Mouse (Mus musculus) cortical plate, adult 2 months (tissue): ENCODE results near the gene Pkd2l1. TPM values are rescaled to one million over a fixed set of nuclear protein-coding genes. Genes with fewer than 3 reads are reported as not detected.

Experiments used
- H3K27ac ChIP-seq: fragments of 200-500 bp; 2 replicates; pipeline ENCODE4 v1.5.1; 2012; ENCODE audit warnings: low read length, control low read depth, inconsistent platforms; ENCODE audit not compliant: insufficient read depth
- H3K4me1 ChIP-seq: fragments of 200-500 bp; 2 replicates; pipeline ENCODE4 v1.6.1; 2011; ENCODE audit warnings: low read length; ENCODE audit not compliant: control insufficient read depth, insufficient read depth
- H3K4me3 ChIP-seq: fragments of 200-500 bp; 2 replicates; pipeline ENCODE4 v1.5.1; 2011; ENCODE audit warnings: mild to moderate bottlenecking, low read length, control low read depth; ENCODE audit not compliant: insufficient read depth
- CTCF ChIP-seq: fragments of 200-500 bp; IDR thresholded peaks from 2 replicates; pipeline ENCODE4 v1.5.1; 2011; ENCODE audit warnings: mild to moderate bottlenecking, control low read depth, low read length; ENCODE audit not compliant: insufficient read depth; ENCODE audit errors: extremely low read depth
- POLR2A ChIP-seq: fragments of 200-500 bp; IDR thresholded peaks from 2 replicates; pipeline ENCODE4 v1.6.1; 2011; ENCODE audit warnings: mild to moderate bottlenecking, low read length, control low read depth; ENCODE audit not compliant: insufficient read depth; ENCODE audit errors: extremely low read depth
- polyA plus RNA-seq: library from polyadenylated mRNA; depleted of rRNA; stranded (reverse); fragments of >200 nt; gene quantifications from 2 replicates; pipeline ENCODE4 v1.2.3, GENCODE M21; 2012

The Pkd2l1 gene
- polyA plus RNA-seq, 1 experiment = 1.5 TPM

DNA sequence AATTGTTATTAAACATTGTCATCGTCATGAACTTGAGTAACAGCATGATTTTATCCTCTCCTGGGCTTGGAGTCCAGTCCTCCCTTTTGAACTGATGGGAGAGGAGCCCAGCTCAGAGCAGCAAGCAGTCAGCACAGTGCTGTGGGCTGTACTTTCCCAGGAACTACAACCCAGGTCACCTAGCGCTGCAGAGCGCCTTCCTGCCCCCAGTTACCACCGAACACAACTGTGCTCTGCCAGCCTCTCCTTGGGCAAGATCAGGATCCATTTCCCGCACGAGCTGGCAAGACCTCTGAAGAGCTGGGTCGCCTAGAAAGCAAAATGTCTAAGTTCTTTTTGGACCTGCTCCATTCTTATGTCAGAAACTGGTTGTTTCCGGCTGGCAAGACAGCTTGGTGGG, 17.4 kb downstream of the Pkd2l1 start:
- no peak for TF ChIP-seq CTCF
- TF ChIP-seq POLR2A = no peak
- Histone ChIP-seq H3K27ac (no peak overlapping the region), H3K4me1 (no peaks in the 10 kb centered on the region)

GRCm38 (mm10) chr19:44161515-44161914, 30.7 kb downstream of the Pkd2l1 start:
- H3K27ac ChIP-seq = no peak overlapping the region
- no peak overlapping the region for H3K4me3 ChIP-seq
- TF ChIP-seq POLR2A = no peak
- TF ChIP-seq CTCF = peak; percentile 42; the same call in 1 of the 2 replicates
- no peaks in the 10 kb centered on the region for H3K4me1 ChIP-seq

More for the DNA sequence above, 17.4 kb downstream of the Pkd2l1 start:
- no peak overlapping the region for H3K4me3 ChIP-seq

- H3K4me1 ChIP-seq = no peaks in the 10 kb centered on the region
- no peak overlapping the region for H3K4me3 ChIP-seq
- TF ChIP-seq POLR2A (no peak), CTCF (no peak)
- H3K27ac ChIP-seq = no peak overlapping the region
Observed at GRCm38 (mm10) chr19:44159386-44159785, 32.9 kb downstream of the Pkd2l1 start.

DNA sequence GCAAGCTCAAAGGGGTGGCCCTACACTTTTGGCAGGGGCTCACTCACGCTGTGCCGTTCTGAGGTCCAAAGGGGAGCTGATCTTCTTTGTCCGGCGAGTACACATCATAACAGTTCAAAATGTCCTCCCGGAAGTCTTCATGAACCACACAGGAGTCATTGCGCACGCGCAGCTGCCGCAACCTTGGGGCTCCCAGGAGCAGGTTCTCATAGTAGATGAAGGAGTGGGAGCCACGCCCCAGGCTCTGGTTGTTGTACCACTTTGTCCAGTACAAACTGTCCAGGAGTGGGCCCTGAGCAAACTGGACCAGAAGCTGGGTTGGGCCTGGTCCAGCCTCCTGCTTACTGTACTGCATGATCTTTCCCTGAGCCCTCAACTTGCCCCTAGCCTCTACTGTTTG, 35.2 kb downstream of the Pkd2l1 start:
- Histone ChIP-seq H3K27ac (no peak overlapping the region), H3K4me3 (no peak overlapping the region), H3K4me1 (no peaks in the 10 kb centered on the region)
- TF ChIP-seq POLR2A = no peak
- TF ChIP-seq CTCF = no peak

DNA sequence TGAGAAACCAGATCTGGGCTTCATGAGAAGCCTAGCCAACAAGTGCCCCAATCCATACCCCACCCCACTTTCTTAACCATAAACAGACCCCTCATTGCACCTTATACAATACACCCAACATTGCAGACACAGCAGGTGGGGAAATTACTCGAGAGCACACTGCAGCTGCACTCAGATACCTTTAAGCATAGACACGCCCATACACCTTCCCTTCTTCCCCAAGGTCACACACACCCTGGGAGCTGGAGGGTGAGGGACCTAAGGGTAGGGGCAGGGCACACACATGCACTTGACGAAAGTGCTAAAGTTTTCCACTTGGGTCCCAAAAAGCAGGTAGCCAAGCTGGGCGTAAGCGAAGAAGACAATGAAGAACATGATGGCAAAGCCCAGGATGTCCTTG, 38.5 kb downstream of the Pkd2l1 start:
- H3K4me3 ChIP-seq = no peak overlapping the region
- no peak for TF ChIP-seq CTCF
- no peak for TF ChIP-seq POLR2A
- no peak overlapping the region for H3K27ac ChIP-seq
- no peaks in the 10 kb centered on the region for H3K4me1 ChIP-seq

GRCm38 (mm10) chr19:44148991-44149390, 43.3 kb downstream of the Pkd2l1 start:
- no peak overlapping the region for H3K4me3 ChIP-seq
- H3K4me1 ChIP-seq = no peaks in the 10 kb centered on the region
- TF ChIP-seq CTCF = no peak
- no peak for TF ChIP-seq POLR2A
- H3K27ac ChIP-seq = no peak overlapping the region

GRCm38 (mm10) chr19:44148345-44148744, 43.9 kb downstream of the Pkd2l1 start:
- TF ChIP-seq POLR2A (no peak), CTCF (no peak)

DNA sequence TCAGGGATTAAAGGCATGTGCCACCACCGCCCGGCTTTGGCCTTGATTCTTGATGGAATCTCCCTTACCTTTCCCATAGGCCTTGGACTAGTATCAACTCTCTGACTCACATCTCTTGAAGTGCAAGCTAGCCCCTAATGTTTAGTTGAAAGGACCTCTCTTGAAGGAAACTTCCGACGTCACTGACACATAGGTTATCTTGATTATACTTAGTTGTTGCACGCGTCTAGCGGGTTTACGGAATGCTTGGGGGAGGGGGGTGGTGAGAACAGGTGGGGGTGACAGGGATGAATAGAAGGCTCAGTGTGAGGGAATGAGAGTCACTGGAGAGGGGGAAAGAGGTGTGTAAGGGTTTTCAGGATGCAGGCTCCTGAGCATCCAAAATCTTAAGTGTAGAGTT, 45.3 kb downstream of the Pkd2l1 start:
- H3K4me1 ChIP-seq = no peaks in the 10 kb centered on the region
- H3K27ac ChIP-seq = no peak overlapping the region
- TF ChIP-seq CTCF = no peak
- no peak for TF ChIP-seq POLR2A
- H3K4me3 ChIP-seq = no peak overlapping the region; the same call in 1 of the 2 replicates

More at GRCm38 (mm10) chr19:44148345-44148744, 43.9 kb downstream of the Pkd2l1 start:
- no peaks in the 10 kb centered on the region for H3K4me1 ChIP-seq
- no peak overlapping the region for H3K4me3 ChIP-seq
- no peak overlapping the region for H3K27ac ChIP-seq

- TF ChIP-seq POLR2A (no peak), CTCF (no peak)
- Histone ChIP-seq H3K4me1 (no peaks in the 10 kb centered on the region), H3K4me3 (peak overlapping the region; percentile 83), H3K27ac (no peak overlapping the region)
Observed at GRCm38 (mm10) chr19:44146568-44146879, 45.7 kb downstream of the Pkd2l1 start.

- peak within 1 kb of the TSS; percentile 65 for H3K27ac ChIP-seq
- no peaks in the 10 kb centered on the region for H3K4me1 ChIP-seq
- peak within 1 kb of the TSS; percentile 83 for H3K4me3 ChIP-seq
- TF ChIP-seq CTCF = no peak
- peak; percentile 62; the same call in 1 of the 2 replicates for TF ChIP-seq POLR2A
Observed at GRCm38 (mm10) chr19:44145702-44146567, 46.3 kb downstream of the Pkd2l1 start, which contains the start of gene Bloc1s2. TSS of gene Bloc1s2 (minus strand) at chr19:44146446.

- H3K27ac ChIP-seq = no peak overlapping the region
- H3K4me1 ChIP-seq = no peaks in the 10 kb centered on the region
- TF ChIP-seq POLR2A (no peak), CTCF (no peak)
- H3K4me3 ChIP-seq = no peak overlapping the region
Observed at GRCm38 (mm10) chr19:44144366-44144765, 47.9 kb downstream of the Pkd2l1 start.
